Mouse (Mus musculus): ENCODE measurements at regions not wholly inside any gene's neighbourhood (a gene's known extent, or its start where the extent isn't known, plus 50 kb on each side); places are given as distances from the start of the nearest gene placed in this dataset.

DNA sequence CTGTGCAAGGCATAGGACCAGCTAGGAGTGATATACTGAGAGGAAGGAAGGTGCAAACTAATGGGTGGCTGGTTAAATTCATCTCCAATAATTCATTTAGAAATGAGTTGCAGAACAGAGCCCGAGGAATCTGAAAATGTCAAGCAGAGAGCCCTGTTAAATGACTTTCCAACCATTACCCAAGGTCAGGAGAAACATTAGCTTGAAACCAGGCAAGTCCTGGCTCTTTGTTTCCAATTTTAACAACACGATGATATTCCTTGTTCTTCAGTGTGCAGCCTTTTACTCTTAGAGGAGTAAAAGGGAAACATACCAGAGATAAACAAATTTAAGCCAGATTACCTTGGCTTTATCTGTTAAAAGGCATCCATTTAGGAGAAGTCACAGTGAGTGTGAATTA, 2318.4 kb downstream of the Poteg start:
- 65% methylated on average over 2 of the region's 2 CpGs for WGBS
- Histone ChIP-seq H3K9ac (no peak overlapping the region), H3K27ac (no peak overlapping the region), H3K27me3 (no peaks in the 10 kb centered on the region), H3K4me1 (no peaks in the 10 kb centered on the region), H3K4me3 (replicated peaks) (no peak overlapping the region), H3K36me3 (no peaks in the 10 kb centered on the region), H3K9me3 (replicated peaks) (no peaks in the 10 kb centered on the region), H3K4me2 (no peak overlapping the region)
- no peak for ATAC-seq (replicated peaks; ENCODE audit: low FRiP score)

DNA sequence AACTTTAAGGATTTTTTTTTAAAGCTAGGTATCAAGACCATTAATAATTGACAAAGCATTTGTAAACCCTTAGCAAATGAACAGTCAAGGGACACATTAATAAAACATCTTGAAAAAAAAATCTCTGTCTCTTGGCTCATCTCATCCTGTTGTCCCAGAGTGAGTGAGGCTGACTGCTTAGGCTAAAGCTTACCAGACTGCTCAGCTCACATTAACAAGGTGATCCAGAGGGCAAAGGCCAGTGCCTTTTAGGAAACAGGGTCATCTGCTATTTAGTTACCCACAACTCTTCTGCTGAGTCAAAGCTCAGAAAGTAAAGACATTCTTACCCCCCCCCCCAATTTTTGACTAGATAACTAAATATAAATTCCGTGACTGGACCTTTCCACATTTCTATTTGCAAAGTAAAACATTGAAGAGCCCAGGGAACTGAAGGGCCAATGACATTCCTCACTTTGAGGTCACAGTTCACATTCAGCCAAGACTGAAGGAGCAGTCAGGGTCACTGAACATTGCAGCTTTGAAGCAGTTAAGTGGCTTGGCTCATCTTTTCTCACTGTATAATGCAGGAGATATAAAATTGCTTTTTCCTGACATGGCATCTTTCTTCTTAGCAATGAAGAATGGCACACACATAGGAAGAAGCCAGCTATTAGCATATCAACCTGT, 2318.9 kb downstream of the Poteg start:
- ATAC-seq (replicated peaks; ENCODE audit: low FRiP score): peak; percentile 76; the same call in 1 of the 2 replicates
- Histone ChIP-seq H3K27me3 (no peaks in the 10 kb centered on the region), H3K4me1 (no peaks in the 10 kb centered on the region), H3K27ac (no peak overlapping the region), H3K9ac (no peak overlapping the region), H3K4me2 (no peak overlapping the region), H3K36me3 (no peaks in the 10 kb centered on the region), H3K9me3 (replicated peaks) (no peaks in the 10 kb centered on the region), H3K4me3 (replicated peaks) (no peak overlapping the region)
- 55% methylated on average over 1 of the region's 1 CpGs for WGBS

DNA sequence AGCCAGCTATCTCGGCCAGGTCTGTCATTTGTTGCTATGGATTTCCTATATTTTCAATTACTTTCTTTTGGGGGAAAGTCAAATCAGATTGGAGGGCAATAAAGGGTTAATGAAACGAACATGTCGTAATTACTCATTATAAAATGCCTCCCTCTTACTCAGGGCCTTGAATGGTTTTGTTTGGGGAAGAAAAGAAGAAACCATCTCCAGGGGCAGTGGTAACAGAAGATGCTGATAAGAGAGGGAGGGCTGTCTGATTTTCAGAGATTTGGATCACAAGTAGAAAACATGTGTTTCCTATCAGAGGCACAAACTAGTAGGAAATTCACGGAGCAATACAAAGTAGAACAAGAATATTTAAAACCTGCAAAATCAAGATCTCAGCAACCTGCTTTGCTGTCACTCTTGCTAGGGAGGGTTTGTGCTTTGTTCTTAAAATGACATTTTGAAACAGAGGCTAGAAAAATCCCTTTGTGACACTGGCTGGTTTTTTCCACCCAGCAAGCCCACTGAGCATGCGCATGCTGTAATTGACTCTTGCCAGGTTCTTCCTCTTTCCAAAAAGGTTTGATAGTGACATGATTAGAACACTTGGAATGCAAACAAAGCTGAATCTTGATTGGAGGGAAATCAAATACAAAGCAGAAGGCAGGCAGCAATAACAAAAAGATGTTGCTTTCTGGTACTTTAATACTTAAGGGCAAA, 2329.8 kb downstream of the Poteg start:
- no peak for ATAC-seq (replicated peaks; ENCODE audit: low FRiP score)
- H3K4me2 ChIP-seq: no peak overlapping the region
- no peak overlapping the region for H3K9ac ChIP-seq
- no peak overlapping the region for H3K4me3 ChIP-seq (replicated peaks)
- H3K27ac ChIP-seq: no peak overlapping the region
- WGBS: 61% methylated on average over 5 of the region's 5 CpGs
- H3K9me3 ChIP-seq (replicated peaks): no peaks in the 10 kb centered on the region
- H3K27me3 ChIP-seq: no peaks in the 10 kb centered on the region
- no peaks in the 10 kb centered on the region for H3K36me3 ChIP-seq
- no peaks in the 10 kb centered on the region for H3K4me1 ChIP-seq

DNA sequence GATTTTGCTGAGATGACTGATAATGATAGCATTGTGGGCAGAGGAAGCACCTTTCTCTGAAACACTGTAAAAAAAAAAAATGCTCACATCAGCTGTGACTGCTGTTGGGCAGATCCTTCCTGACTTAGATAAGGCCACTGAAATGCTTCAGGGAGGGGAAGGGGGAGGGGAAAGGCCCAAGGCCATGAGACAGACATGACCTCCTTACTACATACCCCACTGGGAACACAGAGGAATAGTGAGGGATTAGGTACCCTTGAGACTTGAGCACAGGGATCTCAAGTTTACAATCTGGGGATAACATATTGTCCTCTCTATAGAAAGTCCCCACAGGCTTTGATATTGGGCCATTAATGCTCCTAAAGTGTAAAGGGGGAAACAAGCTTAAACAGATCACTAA, 2341.7 kb downstream of the Poteg start:
- Histone ChIP-seq H3K27me3 (no peaks in the 10 kb centered on the region), H3K36me3 (no peaks in the 10 kb centered on the region), H3K4me3 (replicated peaks) (no peak overlapping the region), H3K4me1 (no peaks in the 10 kb centered on the region), H3K27ac (no peak overlapping the region), H3K9me3 (replicated peaks) (no peaks in the 10 kb centered on the region), H3K4me2 (no peak overlapping the region), H3K9ac (no peak overlapping the region)
- no peak for ATAC-seq (replicated peaks; ENCODE audit: low FRiP score)

DNA sequence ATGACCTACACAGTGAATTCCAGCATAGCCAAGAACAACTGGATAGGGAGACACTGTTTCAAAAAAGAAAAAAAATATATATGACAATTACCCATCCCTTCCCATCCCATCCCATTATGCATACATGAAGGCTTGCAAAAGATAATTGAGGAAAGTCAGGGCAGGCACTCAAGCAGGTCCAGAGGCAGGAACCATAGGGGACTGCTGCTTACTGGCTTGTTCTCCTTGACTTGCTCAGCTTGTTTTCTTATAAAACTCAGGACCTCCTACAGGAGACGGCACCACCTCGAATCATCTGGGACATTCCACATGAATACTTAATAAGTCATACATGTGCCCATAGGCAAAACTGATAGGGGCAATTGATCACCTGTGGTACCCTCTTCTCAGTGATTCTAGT, 2342.6 kb downstream of the Poteg start:
- no peaks in the 10 kb centered on the region for H3K27me3 ChIP-seq
- H3K27ac ChIP-seq: no peak overlapping the region
- H3K4me2 ChIP-seq: no peak overlapping the region
- H3K4me3 ChIP-seq (replicated peaks): no peak overlapping the region
- no peak overlapping the region for H3K9ac ChIP-seq
- H3K36me3 ChIP-seq: no peaks in the 10 kb centered on the region
- no peak for ATAC-seq (replicated peaks; ENCODE audit: low FRiP score)
- H3K9me3 ChIP-seq (replicated peaks): no peaks in the 10 kb centered on the region
- H3K4me1 ChIP-seq: no peaks in the 10 kb centered on the region
- 88% methylated on average over 2 of the region's 2 CpGs for WGBS

GRCm38 (mm10) chr8:29807274-29807673, 2359.8 kb downstream of the Poteg start:
- no peak overlapping the region for H3K9ac ChIP-seq
- 81% methylated on average over 5 of the region's 5 CpGs for WGBS
- no peak overlapping the region for H3K27ac ChIP-seq
- no peak overlapping the region for H3K4me3 ChIP-seq (replicated peaks)
- no peak overlapping the region for H3K4me2 ChIP-seq
- ATAC-seq (replicated peaks; ENCODE audit: low FRiP score): no peak
- H3K36me3 ChIP-seq: no peaks in the 10 kb centered on the region
- H3K4me1 ChIP-seq: no peaks in the 10 kb centered on the region
- H3K27me3 ChIP-seq: no peaks in the 10 kb centered on the region
- no peaks in the 10 kb centered on the region for H3K9me3 ChIP-seq (replicated peaks)

- Histone ChIP-seq H3K4me1 (no peaks in the 10 kb centered on the region), H3K27ac (no peak overlapping the region), H3K4me3 (replicated peaks) (no peak overlapping the region), H3K36me3 (no peaks in the 10 kb centered on the region), H3K9me3 (replicated peaks) (no peaks in the 10 kb centered on the region), H3K27me3 (no peaks in the 10 kb centered on the region), H3K4me2 (no peak overlapping the region), H3K9ac (no peak overlapping the region)
- ATAC-seq (replicated peaks; ENCODE audit: low FRiP score): no peak
- 57% methylated on average over 2 of the region's 2 CpGs for WGBS
These were observed 2388.6 kb downstream of the Poteg start for GRCm38 (mm10) chr8:29836044-29836443.
